Mouse (Mus musculus) ES-Bruce4 (cell line): ENCODE data around the gene Amigo2. TPM values are rescaled to one million over a fixed set of nuclear protein-coding genes. Genes with fewer than 3 reads are reported as not detected.

Source experiments
- H3K27ac ChIP-seq: 2 replicates; pipeline ENCODE4 v1.5.1; 2012; ENCODE audit warnings: low read length, inconsistent platforms; ENCODE audit not compliant: insufficient read depth
- H3K27me3 ChIP-seq: 2 replicates; pipeline ENCODE4 v1.6.1; 2012; ENCODE audit warnings: mild to moderate bottlenecking, low read length, inconsistent platforms; ENCODE audit not compliant: control insufficient read depth, poor library complexity, insufficient read depth, severe bottlenecking
- H3K36me3 ChIP-seq: 2 replicates; pipeline ENCODE4 v1.6.1; 2012; ENCODE audit warnings: inconsistent platforms, mild to moderate bottlenecking, low read length, moderate library complexity; ENCODE audit not compliant: control insufficient read depth, poor library complexity, insufficient read depth, severe bottlenecking
- H3K4me1 ChIP-seq: one replicate; pipeline ENCODE4 v1.8.1; 2011; ENCODE audit warnings: low read length; ENCODE audit not compliant: control insufficient read depth, insufficient read depth
- H3K4me3 ChIP-seq: 2 replicates; pipeline ENCODE4 v1.5.1; 2011; ENCODE audit warnings: low read depth, mild to moderate bottlenecking, low read length
- H3K9ac ChIP-seq: 2 replicates; pipeline ENCODE4 v1.6.1; 2012; ENCODE audit warnings: low read depth, mild to moderate bottlenecking, inconsistent platforms; ENCODE audit not compliant: poor library complexity, severe bottlenecking
- H3K9me3 ChIP-seq: replicated peaks from 2 replicates; pipeline ENCODE4 v1.6.1; 2012; ENCODE audit warnings: mild to moderate bottlenecking, low read length, inconsistent platforms; ENCODE audit not compliant: control insufficient read depth, poor library complexity, insufficient read depth, severe bottlenecking
- CTCF ChIP-seq: IDR thresholded peaks from one replicate; pipeline ENCODE4 v1.8.1; 2011; ENCODE audit warnings: low read depth, low read length
- EP300 ChIP-seq: IDR thresholded peaks from 2 replicates; pipeline ENCODE4 v1.6.1; 2011; ENCODE audit warnings: low read depth, low read length; ENCODE audit not compliant: insufficient read depth
- POLR2A ChIP-seq: IDR thresholded peaks from one replicate; pipeline ENCODE4 v1.8.1; 2011; ENCODE audit warnings: low read length; ENCODE audit not compliant: insufficient read depth
- polyA plus RNA-seq: library from polyadenylated mRNA; stranded (reverse); fragments of >200 nt; gene quantifications from 2 replicates; pipeline ENCODE4 v1.2.4, GENCODE M21; 2011; ENCODE audit warnings: low read depth; ENCODE audit not compliant: missing spikeins, insufficient read depth, insufficient read length

Gene Amigo2
- polyA plus RNA-seq, 1 experiment: 1.8 TPM

DNA sequence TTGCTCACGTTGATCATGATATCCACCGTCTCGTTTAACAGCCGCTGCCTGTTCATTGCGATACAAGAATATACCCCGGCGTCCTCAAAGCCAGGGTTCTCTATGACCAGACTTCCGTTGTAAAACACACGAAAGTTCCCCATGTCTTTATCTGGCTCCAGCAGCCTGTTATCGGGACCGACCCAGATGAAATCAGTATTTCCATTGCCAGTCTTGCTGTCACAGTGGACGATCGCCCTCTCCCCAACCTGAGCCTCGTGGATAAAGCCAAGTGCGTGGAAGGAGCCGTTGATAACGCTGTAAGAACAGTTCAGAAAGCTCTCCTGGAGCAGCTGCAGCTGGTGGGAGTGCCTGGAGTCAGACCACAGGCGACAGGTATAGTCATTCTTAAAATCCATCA, 1.7 kb downstream of the Amigo2 start:
- Histone ChIP-seq H3K9me3 (no peaks in the 10 kb centered on the region), H3K4me3 (no peak overlapping the region), H3K27me3 (no peaks in the 10 kb centered on the region), H3K36me3 (no peaks in the 10 kb centered on the region), H3K27ac (no peak overlapping the region), H3K9ac (no peak overlapping the region), H3K4me1 (no peaks in the 10 kb centered on the region)
- TF ChIP-seq POLR2A (no peak), CTCF (no peak), EP300 (no peak)

DNA sequence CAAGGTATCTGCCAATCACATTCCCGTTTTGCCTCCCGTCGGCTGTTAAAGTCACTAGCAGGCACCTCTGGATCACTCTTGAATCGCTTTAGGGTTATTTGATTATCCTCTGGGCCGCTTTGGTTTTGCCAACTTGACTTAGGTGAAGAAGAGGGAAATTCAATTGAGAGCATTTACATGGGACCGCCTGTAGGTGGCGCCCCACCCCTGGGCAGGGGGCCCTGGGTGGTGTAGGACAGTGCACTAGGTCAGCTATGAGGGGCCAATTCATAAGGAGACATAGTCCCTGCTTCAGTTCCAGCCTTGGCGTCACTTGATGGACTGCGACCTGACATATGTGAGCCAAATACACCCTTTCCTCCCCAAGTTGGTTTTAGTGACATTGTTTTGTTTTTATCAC, 10.1 kb downstream of the Amigo2 start:
- no peak overlapping the region for H3K27ac ChIP-seq
- no peaks in the 10 kb centered on the region for H3K27me3 ChIP-seq
- peaks cover 3% of the 10 kb centered on the region; the same call in 1 of the 2 replicates for H3K9me3 ChIP-seq
- H3K4me3 ChIP-seq: no peak overlapping the region
- TF ChIP-seq POLR2A (no peak), CTCF (peak; percentile 89)
- H3K4me1 ChIP-seq: no peaks in the 10 kb centered on the region
- H3K9ac ChIP-seq: no peak overlapping the region
- H3K36me3 ChIP-seq: no peaks in the 10 kb centered on the region

DNA sequence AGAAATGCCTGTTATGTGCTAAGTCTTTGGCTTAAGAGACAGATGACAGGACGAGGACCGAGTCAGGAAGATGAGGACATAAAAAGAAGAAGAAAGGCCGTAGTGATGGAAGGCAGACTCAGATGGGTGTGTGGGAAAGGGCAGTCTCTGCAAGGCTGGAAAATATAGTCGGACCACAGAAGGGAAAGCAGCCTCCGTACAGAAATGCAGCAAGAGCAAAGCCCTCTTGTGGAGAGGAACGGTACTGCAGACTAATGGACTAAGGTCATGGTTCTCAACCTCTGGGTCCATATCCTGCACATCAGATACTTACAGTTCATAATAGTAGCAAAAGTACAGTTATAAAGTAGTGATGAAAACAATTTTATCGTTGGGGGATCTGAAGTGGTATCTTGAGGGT, 11.9 kb downstream of the Amigo2 start:
- Histone ChIP-seq H3K9ac (no peak overlapping the region), H3K27ac (no peak overlapping the region), H3K4me1 (no peaks in the 10 kb centered on the region), H3K27me3 (no peaks in the 10 kb centered on the region), H3K36me3 (no peaks in the 10 kb centered on the region), H3K4me3 (no peak overlapping the region), H3K9me3 (peaks cover 3% of the 10 kb centered on the region; the same call in 1 of the 2 replicates)
- no peak for TF ChIP-seq EP300
- peak; percentile 49 for TF ChIP-seq CTCF
- no peak for TF ChIP-seq POLR2A

DNA sequence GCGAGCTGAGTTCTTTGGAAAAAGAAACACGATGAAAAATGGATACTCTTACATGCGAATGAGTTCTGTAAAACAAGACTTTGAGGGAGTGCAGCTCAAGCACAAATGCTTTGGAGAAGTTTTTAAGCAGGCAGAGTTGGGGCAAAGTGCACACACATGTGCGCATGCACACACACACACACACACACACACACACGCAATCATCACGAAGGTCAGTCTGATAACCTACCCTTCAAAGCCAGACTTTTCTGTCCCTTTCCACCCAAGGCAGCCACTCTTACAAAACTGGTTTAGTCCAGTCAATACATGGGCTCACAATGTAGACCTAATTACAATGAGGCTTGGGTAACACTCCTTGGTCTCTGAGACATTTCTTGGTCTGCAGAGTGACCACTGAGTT, 13.0 kb downstream of the Amigo2 start:
- H3K4me3 ChIP-seq: no peak overlapping the region
- TF ChIP-seq POLR2A (no peak), EP300 (no peak), CTCF (no peak)
- H3K9ac ChIP-seq: no peak overlapping the region
- H3K27me3 ChIP-seq: no peaks in the 10 kb centered on the region
- peaks cover 3% of the 10 kb centered on the region; the same call in 1 of the 2 replicates for H3K9me3 ChIP-seq
- no peaks in the 10 kb centered on the region for H3K4me1 ChIP-seq
- no peaks in the 10 kb centered on the region for H3K36me3 ChIP-seq
- no peak overlapping the region for H3K27ac ChIP-seq

DNA sequence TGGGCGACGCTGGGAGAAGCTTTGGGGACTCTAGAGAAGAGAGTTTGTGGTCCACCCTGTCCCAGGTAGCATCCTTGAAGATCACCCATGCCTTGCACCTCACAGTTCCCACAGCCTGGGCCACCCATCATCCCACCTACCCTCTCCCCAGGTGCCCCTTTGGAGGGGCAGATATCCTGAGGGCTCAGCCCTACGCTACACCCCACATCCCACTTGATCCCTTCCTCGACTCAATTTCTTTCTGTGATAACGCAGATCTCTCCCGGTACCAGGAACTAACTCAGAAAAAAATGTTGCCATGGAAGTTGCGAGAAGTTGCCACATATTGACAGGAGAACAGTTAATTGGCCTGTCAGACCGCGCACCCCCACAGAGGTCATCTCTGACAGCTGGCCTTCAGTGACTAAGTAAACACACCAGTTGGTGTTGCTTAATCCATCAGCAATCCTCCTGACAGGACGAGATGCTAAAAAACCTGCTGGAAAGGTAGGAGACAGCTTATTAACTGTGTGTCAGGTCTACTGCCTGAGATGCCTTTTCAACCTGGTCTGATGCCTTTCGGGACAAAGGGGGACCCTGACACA, 17.5 kb downstream of the Amigo2 start:
- no peak overlapping the region for H3K4me3 ChIP-seq
- peaks cover 3% of the 10 kb centered on the region; the same call in 1 of the 2 replicates for H3K9me3 ChIP-seq
- TF ChIP-seq POLR2A (no peak), EP300 (no peak), CTCF (no peak)
- H3K4me1 ChIP-seq: no peaks in the 10 kb centered on the region
- H3K27ac ChIP-seq: no peak overlapping the region
- H3K36me3 ChIP-seq: no peaks in the 10 kb centered on the region
- no peaks in the 10 kb centered on the region for H3K27me3 ChIP-seq
- no peak overlapping the region for H3K9ac ChIP-seq

DNA sequence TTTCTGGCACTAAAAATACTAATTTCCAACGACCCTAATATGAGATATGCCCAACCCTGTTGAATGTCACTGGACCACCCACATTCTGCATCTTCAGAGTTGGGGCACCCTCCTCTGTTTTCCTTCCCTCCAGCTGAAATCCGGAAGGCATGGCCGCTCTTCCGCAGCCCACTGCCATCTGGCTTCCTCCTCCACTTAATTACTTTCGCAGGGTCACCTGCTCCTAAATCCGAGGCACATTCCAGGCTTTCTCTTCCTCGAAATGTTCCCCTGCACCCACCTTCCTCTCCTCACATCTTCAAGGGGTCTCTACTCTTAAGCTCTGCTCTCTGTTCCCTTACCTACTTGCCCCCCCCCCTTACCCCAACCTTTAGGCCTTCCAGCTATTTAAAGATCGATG, 23.1 kb downstream of the Amigo2 start:
- TF ChIP-seq EP300 (no peak), POLR2A (no peak), CTCF (no peak)
- H3K27me3 ChIP-seq: no peaks in the 10 kb centered on the region
- H3K27ac ChIP-seq: no peak overlapping the region
- no peaks in the 10 kb centered on the region for H3K36me3 ChIP-seq
- H3K9me3 ChIP-seq: no peaks in the 10 kb centered on the region
- H3K4me1 ChIP-seq: no peaks in the 10 kb centered on the region
- H3K9ac ChIP-seq: no peak overlapping the region
- no peak overlapping the region for H3K4me3 ChIP-seq
